Mouse (Mus musculus) megakaryocyte progenitor cell, adult 5-6 weeks (primary cell): ENCODE data around the gene Nuak2. TPM values are rescaled to one million over a fixed set of nuclear protein-coding genes. Genes with fewer than 3 reads are reported as not detected.
"Not testable (repeated sequence)": the region's sequence is repeated elsewhere in the genome, so short reads cannot be mapped to it uniquely, and the experiment has no call there.

Source experiments
- ATAC-seq: replicated peaks from 2 replicates; pipeline ENCODE4 v1.8.0; 2016; ENCODE audit warnings: mild to moderate bottlenecking, moderate TSS enrichment, inconsistent platforms; ENCODE audit not compliant: poor library complexity
- total RNA-seq, 2 experiments: library from RNA; stranded (forward) in 1 of 2; stranded (reverse) in 1 of 2; fragments of 157-497, 149-512 nt in 1 of 2; fragments of 200-1000 nt in 1 of 2; gene quantifications; 2 replicates each; pipeline versions ENCODE4 v1.2.3 to v1.2.4; 2015 to 2017

Gene Nuak2
- total RNA-seq, 2 experiments from 2014 or later, result 20.2 to 26.1 TPM

- ATAC-seq, result no peak
Measured at GRCm38 (mm10) chr1:132348401-132348800, 32.5 kb downstream of the Nuak2 start.

- ATAC-seq, result not testable (repeated sequence)
Measured at GRCm38 (mm10) chr1:132349049-132349448, 33.1 kb downstream of the Nuak2 start.

DNA sequence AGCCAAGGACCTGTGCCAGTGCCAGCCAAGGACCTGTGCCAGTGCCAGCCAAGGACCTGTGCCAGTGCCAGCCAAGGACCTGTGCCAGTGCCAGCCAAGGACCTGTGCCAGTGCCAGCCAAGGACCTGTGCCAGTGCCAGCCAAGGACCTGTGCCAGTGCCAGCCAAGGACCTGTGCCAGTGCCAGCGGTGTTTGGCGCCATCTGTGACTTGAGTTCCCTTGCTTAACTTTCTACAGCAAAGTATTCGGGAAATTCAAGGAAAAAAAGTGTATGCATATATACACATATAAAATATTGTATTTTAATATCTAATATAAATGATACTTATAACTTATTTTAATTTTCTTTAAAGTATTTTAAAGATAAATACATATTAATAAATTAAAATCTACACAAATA lies 33.7 kb downstream of the Nuak2 start:
- not testable (repeated sequence) for ATAC-seq

DNA sequence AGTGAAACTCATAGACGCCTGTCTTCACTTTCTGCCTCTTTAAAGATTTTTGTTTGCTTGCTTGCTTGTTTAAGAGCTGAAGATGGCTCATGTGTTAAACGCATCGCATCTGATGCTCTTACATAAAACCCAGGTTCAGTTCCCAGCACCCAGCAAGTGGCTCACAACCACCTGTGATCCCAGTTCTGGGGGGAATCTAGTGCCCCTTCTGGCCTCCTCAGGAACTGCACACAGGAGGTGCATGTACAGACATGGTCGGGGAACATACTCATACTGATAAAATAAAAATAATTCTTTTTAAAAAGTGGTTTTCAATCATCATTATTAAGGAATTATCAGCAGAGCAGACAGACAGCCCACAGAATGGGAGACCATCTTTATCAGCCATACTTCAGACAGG lies 35.1 kb downstream of the Nuak2 start:
- no peak for ATAC-seq

DNA sequence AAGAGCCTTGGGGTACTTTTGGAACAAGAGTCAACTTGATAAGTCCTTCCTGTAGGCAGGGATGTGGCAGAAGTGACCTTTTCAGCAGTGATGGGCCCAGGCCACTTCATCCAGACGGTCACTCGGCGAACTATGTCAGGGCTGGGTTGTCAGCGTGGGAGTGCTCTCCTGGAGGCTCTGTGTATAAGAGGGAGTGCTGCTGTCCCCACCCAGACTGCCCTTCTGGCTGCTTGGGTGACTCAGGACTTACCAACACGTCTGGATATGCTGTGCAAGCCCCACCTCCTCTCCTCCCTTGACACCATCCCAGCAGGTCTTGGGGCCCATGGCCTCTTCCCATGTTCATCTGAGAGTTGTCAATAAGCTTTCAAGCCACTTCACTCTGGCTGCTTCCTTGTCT lies 37.5 kb downstream of the Nuak2 start:
- no peak for ATAC-seq

DNA sequence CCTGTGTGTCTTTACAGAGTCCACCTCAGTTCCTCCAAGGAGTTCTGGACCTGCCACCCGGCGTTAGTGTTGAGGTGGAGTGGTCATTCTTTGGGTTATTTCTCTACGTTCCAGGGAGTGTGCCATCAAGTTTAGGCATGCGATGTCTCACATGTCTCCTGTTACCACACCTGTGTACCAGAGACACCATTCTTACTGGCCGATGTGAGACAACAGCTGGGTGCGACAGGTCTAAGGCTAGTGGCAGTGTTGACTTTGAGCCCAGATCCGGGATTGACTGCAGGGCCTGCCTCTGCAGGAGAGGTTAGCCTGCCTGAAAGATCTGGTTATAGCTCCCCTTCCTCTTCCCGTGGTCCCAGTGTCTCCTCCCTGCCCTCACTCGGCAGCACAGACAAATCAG lies 38.3 kb downstream of the Nuak2 start:
- no peak for ATAC-seq

- ATAC-seq, result no peak
Measured at GRCm38 (mm10) chr1:132355162-132355601, 39.3 kb downstream of the Nuak2 start.

- peak; percentile 94 for ATAC-seq
Measured at GRCm38 (mm10) chr1:132355841-132356242, 39.9 kb downstream of the Nuak2 start.

DNA sequence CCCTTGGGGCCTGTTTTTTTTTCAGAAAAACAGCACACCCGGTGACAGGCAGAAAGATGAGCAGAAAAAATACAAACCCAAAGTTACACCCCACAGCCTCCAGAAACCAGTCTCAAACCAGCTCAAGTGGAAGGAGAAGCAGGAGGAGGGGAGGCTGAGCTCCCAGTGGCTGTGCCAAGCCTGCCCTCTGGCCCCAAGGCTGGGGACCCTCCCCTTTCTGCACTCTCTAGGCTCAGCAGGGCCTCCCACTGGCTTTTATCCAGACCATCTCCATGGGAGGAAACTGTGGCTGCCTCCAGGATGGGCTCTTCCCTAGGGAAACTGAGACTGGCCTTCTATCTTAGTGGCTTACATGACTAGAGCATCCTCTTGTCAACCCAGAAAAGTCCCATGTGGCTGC lies 40.9 kb downstream of the Nuak2 start:
- no peak for ATAC-seq

DNA sequence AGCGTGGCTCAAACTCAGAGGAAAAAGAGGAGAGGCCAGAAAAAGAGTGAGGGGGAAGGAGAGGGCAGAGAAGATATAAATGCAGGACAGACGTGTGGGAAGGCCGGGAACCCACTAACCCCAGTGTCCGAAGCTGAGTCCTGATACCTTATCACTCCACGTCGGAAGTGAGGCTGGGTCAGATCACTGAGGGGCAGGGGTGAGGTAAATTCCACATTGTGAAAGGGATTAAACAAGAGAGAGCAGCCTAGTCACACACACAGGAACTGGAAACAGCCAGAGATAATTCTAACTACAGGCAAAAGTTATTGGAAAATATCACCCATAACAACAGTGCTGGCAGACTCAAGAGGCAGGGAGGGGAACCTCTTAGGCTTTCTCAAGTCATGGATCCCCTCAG lies 46.0 kb downstream of the Nuak2 start:
- ATAC-seq, result no peak

DNA sequence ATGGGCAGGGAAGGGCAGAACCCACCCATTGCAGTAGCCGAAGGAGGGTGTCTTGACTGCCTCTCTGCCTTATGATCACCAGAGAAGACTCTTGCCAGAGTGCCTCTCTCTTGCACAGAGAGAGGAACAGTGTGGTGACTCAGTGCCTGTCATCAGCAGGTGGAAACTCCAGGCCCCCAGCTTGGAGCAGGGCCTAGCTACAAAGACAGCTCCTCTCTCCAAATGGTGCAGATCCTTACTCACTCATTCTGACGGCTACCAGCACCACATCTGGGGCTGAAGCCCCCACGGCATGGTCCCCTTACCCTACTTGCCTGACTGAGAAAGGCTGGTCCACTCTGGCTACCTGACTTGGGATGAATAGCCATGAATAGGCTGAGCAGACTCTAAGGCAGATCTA lies 48.5 kb downstream of the Nuak2 start:
- no peak for ATAC-seq

DNA sequence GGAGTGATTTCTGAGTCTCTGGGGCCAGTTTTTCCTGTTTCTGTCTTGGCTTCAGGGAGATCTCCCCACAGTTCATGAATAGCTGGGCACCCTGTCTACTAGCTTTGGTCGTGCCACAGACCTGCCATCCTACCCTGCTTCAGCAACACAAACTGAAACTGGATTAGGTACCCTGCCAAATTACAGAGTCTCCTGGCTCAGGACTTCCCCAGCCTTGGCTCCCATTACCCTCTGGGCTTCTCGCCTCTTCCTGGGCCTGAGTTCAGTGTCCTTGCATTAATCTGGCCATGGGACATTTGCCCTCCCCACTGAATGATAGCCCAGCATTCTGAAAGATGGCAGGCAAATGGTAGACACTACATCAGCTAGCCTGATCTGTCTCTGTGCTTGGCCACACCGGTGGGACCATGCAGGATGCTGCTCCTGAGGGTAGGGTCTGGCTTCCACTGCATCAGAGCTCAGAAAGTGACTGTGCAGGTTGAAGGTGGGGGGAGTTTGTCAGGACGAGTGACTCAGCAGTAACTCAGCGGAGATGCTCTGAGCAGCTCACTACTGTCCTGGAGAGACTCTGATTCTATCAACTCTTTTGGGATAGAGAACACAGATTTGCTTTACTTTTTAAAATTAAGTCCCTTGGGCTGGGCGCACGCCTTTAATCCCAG lies 49.1 kb downstream of the Nuak2 start:
- no peak for ATAC-seq

GRCm38 (mm10) chr1:132365645-132366044 lies 49.7 kb downstream of the Nuak2 start:
- no peak for ATAC-seq

DNA sequence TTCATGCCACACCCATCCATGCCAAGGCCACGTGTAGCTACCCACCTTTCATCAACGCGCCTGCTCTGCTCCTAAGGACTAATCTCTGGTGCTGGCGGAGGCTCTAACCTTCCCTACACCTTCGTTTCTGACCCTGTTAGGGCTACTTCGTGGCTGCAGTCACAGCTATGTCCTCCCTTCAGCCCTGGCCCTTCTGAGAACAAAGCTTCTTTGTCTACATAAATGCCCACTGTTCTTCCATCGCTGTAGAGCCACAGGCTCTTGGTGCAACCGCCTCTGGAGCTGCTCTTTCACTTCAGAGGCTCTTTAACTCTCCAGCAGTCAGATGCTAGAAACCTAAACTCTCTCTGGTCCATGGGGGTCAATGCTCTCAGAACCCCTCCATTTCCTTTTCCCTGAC lies 50.3 kb downstream of the Nuak2 start:
- no peak for ATAC-seq

GRCm38 (mm10) chr1:132366937-132367336 lies 51.0 kb downstream of the Nuak2 start:
- ATAC-seq, result no peak

GRCm38 (mm10) chr1:132367692-132368506 lies 52.0 kb downstream of the Nuak2 start:
- ATAC-seq, result peak; percentile 90

DNA sequence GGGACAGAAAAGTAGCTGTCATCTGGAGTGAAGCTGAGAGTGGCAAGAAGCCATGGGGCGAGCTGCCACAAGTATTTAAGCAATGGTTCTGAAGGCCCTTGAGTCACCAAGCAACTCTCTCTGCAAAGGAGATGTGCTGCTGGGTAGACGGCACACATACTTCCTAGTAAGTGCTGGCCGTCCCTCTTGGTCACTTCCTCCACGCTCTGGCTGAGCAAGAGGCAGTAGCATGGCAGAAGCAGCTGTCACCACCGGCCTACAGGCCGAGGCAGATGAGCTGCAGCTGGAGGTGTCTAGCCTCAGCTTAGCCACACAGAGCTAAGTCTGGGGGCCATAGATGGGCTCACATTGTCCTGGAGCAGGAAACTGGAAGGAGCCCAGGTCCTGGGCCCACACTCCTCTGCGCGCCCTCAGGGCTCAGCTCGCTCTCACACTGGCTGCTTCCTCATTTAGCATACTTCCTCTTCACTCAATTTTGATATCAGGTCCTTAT lies 54.8 kb downstream of the Nuak2 start:
- ATAC-seq, result peak; percentile 32

DNA sequence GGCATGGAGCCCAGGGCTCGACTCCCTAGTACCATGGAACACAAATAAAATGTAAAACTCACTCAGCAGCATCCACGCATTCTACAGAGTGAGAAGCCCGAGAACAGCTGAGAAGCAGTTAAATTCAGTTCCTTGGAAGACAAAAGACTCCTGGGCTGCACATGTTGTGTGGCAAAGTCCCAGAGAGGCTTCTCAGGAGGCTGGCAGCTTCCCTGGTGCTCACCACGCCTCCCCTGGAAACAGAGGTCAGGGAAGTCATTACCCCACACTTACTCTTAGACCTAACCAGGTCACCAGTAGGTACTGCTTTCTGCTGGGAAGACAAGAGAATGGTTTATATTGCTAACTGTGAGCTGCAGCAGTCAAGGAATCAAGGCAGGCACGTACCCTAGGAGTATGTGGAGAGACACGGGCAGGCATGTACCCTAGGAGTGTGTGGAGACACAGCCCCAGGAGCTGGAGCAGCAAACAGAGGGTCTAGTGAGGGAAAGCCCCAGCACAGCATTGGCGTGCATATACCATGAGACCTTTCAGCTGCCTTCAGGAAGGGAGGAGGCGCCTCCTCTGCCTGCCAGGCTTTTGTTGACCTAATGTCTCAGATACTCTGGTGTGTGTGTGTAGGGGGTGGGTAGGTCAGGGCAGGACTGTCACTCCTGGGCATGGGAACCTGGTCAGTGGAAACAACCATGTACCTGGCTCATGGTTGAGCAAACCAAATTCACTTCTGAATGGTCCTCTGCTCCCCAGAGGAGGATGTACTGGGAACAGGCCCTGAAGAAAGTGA lies 55.6 kb downstream of the Nuak2 start:
- no peak for ATAC-seq

DNA sequence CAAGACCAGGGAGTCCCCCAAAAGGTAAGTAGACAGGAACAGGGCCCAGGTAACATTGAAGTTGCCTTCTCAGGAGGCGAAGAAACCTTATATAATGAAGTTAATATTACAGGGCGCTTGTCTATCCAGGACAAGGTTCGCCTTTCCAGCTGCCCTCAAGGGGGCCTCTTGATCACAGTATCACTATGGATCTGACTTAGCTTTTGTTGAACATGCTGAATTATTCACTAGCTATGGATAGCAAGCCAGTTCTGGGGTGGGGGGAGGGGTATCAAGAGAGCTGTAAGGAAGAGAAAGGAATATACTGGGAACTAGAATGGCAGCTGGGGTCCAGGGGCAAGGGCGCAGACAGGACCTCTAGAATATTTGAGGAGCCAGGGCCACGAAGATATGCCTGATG lies 56.4 kb downstream of the Nuak2 start:
- no peak for ATAC-seq

- no peak for ATAC-seq
Measured at GRCm38 (mm10) chr1:132372896-132373534, 57.1 kb downstream of the Nuak2 start.
